Mouse (Mus musculus) c-Kit-negative CD71-positive TER-119-positive erythroid progenitor cells, embryonic 14.5 days (primary cell): ENCODE results near the gene Zkscan17.
A peak's percentile ranks its signal among the peaks of the same experiment; 100 is the strongest.

ENCODE experiments used
- DNase-seq: peaks from one replicate; pipeline ENCODE4 v3.0.0-alpha.2; 2013; ENCODE audit warnings: low read depth, low spot score

Gene Zkscan17

DNA sequence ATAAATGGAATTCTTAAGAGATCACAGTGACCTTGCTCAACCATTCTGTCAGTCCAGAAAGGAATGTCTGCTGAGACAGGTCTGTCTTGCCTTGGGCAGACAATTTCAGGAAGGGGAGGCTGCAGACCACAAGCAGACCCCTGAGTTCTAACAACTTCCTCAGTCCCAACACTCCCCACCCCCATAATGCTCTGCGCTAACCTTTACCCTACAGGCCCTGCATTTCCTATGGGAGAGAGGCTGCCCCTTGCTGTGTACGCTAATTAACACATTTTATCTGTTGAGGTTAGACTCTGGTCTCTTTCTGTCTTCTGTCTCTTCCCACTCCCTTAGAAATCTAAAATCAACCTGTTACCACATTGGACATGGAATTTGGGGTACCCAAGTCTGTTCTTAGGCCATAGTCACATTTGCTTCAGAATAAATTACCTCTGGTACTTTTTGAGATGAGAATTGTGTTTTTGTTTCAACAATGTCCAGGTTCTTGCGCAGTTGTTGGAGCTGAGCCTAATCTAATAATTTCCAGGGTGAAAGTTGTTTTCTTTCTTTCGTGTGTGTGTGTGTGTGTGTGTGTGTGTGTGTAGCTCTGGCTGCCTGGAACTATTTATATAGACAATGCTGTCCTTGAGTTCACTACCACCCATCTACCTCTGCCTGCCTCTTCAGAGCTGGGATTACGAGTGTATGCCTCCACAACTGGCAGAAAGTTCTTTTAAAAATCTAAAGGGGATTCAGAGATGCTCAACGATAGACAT is 6.6 kb downstream of the Zkscan17 start:
- no peak for DNase-seq

DNA sequence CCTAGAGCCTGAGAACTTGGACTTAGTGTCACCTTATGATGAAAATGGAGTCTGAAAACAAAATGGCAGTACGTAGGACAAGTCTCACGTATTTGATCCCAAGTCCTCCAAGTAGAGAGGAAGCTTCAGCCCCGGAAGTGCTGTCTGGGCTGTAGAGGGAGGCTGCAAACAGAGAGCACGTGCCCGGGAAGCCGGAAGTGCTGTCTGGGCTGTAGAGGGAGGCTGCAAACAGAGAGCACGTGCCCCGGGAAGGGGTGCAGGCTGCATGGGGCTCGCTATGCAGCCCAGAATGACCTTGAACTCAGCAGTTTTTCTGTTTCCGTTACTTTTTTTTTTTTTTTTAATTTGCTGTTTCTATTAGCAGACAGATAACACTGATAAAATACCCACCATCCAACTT is 8.3 kb downstream of the Zkscan17 start:
- no peak for DNase-seq

DNA sequence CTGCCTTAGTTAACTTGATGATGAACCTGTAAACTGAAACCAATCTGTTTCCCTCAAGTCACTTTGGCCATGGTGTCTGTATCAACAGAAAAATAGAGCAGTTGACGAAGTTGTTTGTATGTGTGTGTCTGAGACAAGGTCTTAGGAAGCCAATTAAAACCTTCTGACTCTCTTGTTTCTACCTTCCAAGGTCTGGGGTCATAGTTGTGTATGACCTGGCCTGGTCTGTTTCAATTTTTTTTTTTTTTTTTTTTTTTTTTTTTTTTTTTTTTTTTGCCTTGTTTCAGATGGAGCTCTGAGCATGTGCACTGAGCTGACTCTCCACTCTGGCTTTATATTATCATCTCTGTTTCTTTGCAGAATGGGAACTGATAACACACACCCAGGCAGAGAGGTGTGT is 9.1 kb downstream of the Zkscan17 start:
- DNase-seq = no peak

DNA sequence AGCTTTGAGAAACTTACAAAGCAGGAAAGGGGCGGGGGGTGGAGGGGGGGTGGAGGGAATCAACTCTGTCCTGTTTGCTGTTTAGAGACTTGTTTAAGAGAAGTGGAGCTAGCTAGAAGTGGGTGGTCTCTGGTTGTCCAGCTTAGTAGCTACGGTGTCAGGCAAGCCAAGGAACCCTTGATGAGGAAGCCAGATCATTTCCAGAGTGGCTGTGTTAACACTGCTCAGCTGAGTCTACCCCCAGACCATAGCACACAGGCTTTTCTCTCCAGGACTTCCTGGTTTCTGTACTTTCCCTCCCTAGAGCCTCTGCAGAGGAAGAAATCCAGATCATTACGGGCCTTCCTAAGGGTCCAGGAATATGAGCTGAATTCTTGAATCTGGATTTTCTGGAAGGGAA is 11.8 kb downstream of the Zkscan17 start:
- no peak for DNase-seq

DNA sequence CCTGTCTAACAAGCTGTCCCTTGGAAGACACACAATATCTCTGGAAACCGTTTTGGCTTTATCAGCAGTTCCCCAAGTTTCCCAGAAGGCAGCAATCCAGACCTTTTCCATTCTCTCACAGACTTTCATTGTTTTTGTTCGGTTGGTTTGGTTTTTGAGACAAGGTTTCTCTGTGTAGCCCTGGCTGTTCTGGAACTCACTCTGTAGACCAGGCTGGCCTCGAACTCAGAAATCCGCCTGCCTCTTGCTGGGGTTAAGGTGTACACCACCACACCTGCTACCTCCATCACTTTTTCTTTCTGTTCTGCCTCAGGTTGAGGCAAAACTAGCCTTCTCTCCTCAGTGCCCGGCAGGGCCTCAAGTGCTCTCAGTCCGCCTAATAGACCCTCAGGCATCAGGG is 12.2 kb downstream of the Zkscan17 start:
- DNase-seq = no peak

DNA sequence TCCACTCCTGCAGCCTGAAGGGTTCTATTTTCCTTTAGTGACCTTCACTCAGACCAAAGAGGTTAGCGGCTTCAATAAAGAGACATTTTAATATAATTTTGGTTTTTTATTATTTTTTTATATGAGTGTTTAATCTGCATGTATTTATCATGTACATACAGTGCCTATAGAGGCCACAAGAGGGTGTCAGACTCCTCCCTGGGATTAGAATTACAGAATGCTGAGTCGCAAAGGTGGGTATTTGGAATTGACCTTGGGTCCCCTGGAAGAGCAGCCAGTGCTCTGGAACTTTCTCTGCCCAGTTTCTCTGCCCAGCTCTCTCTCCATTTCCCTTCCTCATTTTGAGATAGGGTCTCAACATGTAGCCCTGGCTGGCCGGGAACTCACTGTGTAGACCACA is 13.0 kb downstream of the Zkscan17 start:
- DNase-seq = no peak

DNA sequence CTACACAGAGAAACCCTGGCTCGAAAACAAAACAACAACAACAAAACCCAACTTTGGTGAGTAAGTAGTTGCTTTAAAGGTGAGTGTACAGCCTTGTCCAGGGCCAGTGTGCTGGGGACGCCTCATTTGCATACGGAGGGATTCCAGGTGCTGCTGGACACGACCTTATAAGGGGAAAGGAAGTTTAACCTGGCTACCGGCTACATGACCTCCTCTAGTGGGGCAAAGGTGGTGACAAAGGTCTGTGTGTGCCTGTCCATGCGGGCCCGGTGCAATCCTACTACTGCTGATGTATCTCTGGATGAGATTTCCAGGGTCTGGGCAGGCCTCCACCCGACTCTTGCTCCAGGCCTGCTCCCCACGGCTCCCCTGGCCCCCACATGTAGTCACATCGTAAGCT is 13.8 kb downstream of the Zkscan17 start:
- DNase-seq = no peak

DNA sequence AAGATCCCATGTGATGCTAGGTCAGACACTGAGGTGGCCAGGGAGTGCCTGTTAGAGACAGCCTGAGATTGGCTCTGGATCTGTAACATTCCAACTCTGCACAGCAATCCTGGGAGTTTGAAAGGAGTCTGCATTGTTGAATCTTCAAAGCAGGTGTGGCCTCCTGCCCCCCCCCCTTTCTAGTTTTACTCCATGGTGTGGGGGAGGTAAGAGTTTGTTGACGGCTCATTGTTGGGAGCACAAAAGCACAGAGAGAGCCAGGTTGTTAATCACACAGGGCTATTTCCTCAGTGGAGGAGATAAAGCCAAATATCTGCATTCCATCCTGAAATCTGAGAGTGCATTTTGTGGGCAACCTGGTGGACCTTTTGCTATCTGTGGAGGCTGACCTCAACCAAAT is 15.0 kb downstream of the Zkscan17 start:
- no peak for DNase-seq

DNA sequence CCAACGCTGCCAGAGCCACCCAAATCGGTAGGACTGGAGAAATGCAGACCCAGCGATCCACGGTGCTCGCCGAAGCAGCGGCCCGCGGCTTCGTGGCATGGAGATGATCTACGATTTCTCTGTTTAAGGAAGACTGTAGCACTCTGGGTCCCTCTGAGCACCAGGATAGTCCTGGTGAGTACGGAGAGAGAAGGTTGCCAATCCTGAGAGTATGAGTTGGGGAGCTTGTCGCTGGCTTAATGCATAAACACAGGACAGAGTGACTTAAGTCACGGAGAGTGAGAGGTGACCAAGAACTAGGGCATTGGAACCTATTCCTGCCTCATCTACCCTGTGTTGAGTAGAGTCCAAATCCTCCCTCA is 19.9 kb downstream of the Zkscan17 start:
- DNase-seq = no peak

DNA sequence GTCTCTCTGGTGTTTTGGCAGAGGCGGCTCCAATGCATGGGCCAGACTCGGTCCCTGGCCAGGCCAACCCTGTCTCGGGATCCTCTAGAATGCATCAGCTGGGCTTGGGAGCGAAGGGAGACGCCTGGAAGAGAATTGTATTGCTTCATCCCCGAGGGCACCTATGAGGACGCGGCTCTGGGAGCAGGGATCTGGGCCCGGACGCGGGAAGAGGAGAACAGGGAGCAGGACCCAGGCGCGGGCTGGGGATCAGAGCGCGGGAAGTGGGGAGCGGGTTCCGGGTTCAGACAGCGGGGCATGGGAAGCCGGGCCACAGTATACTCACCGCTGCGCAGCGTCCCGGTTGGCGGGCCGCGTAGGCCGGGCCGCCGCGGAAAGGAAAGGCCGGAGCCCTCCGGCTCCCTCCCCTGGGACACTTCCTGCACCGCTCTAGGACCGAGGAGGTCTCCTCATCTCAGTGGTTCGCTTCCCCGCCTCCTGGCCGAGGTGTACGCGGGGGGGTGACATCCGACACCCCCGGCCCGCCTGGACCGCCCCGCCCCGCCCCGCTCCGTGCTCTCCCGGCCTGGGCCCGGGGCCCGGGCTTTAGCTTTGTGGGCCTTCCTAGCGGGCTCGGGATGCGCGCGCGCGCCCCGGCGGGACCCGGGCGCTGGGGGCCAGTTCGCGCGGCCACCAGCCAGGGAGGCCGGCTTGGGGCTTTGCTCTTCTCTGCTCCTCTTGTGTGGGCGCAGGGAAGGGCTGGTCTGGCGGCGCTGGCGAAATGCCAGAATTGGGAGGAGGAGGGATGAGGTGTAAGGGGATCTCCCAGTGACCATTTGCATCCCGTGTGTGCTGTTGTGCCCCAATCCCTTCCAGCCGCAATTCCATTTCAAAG is 20.5 kb downstream of the Zkscan17 start:
- no peak for DNase-seq

DNA sequence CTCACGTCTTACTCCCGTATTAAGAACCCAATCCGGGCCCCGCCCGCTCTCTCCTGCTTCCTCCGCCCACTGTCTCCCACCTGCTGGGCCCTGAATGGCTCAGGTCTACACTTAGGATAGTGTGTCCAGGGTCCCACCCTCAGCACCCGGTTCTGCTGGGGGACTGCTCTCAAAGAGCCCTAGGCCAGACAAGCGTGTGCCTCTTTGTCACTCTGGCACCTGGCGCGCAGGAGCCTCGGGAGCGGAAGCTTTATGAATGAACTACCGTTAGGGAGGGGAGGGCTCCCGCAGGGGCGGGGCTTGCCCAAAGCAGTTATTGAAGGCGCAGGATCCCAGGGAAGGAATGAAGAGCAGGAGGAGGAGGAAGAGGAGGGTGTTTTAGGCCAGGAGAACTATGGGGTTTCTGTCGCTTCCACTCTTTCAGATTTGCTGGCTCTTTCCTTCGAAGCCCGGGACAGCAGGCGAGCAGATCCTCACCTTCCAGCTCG is 21.2 kb downstream of the Zkscan17 start:
- DNase-seq = no peak

DNA sequence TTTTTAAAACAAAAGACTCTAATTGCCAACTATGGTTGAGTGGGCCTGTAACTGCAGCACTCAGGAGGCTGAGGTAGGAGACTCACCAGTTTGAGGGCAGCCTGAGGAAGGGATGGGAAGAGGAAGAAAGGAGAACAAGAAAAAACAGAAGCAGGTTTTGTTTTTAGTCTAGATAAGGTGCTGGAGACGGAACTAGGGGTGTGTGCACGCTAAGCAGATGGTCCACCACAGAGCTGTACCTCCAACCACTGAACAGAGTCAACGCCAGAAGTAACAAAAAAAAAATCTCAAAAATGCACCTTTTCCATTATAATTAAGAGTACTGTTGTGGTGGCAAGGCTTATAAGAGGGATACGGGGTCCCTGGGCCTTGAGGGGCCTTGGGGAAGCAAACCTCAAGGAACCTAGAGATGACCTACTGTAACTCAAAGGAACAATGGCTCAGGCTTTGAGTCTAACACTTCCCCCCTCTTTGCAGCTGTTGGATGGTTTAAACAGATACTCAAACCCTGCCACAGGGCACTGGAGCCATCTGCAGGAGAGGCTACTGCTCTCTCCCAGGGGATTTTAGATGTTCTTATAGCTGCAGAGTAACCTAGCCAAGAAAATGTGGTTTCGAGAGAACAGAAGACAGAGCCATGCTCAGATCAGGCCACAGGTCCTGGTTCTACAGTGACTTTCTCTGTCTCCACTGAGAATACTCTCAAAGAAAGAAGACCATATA is 24.4 kb downstream of the Zkscan17 start:
- no peak for DNase-seq

DNA sequence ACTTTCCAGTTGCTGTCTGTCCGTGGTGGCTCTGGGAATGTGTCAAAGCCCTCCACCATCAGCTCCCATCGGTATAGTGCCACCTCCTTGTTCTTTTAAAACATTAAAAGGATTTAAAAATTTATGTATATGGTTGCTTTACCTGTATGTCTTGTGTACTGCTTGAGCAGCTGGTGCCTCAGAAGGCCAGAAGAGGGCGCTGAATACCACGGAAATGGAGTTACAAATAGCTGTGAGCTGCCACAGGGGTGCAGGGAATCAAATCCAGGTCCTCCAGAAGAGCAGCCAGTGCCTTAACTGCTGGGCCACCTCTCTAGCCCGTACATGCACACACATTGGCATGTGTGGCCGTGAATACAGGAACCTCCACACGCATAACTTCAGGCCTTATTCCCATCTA is 28.8 kb downstream of the Zkscan17 start:
- no peak for DNase-seq

DNA sequence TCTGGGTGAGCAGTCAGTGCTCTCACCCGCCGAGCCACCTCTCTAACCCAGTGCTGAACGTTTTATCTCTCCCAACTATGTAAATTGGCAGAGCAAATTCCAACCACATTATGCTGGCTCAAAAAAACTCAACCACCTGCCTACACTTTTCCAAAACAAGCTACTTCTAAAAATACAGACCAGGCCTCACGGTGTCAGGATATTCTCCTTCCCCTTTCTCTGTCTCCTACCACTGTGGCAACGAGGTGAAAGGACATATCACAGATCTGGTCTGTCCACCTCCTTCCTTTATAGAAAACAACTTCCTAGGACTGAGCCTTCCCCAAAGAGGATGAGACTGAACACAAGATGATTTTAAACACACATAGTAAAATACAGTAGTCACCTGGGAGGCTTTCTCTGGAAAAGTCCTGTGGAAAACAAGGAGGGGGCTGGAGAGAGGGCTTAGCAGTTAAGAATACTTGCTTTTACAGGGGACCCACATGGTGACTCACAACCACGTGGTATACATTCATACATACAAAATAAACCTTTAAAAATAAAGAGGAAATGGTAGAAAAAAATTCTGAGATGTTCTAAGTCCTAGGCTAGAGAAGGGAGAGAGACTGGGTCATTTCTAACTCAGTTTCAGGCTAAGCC is 29.8 kb downstream of the Zkscan17 start:
- DNase-seq = no peak

DNA sequence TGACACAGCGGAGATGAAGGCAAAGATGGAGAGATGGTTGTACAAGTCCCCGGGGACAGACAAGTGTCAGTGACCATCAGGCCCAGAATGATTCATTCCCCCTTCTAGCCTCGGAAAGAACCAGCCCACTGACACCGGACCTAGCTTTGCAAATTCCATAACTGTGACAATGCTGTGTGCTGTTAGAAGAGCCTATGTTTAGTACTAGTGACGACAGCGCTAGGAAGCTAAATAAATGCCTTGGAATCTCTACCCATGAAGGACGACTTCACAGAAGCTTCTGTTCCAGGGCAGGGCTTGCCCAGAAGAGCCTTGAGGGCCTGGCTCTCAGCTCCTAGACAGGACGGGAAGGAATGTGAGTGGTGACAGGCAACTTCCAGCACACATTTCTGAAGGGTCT is 40.3 kb downstream of the Zkscan17 start:
- DNase-seq = no peak

DNA sequence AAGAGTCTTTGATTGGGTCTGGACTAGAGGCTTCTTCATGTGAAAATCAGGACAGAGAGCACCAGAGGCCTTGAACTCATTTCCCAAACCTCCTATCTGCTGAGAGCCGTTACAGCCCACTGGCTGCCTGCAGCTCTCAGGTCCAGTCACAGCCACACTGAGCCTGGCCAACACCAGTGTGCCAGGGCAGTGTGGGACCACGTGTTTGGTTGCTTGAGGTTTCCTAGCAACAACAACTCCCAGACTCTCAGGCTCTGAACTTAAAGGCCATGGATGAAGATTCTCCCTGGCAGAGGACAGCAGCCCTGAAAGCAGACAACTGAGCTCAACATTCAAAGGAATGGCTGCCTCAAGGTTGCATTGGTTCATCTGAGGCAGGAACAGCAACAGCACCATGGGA is 40.9 kb downstream of the Zkscan17 start:
- DNase-seq = no peak

DNA sequence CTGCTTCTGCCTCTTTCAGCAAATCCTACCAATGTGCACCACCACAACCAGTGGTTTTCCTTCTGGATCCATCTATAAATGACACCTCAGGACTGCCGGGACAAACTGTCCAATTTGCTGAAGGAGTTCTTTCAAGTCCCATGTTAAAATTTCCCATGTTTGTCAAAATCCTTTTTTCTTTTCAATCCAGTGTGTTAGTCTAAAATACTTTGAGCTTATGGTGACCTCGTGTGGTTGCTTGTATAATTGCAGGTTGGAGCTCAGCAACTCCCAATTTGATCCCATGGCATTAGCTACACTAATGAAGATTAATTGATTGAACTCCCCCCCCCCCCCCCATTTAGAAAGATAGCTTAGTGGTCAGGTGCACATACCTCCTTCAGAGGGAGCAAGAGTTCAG is 43.3 kb downstream of the Zkscan17 start:
- peak; percentile 26 for DNase-seq

DNA sequence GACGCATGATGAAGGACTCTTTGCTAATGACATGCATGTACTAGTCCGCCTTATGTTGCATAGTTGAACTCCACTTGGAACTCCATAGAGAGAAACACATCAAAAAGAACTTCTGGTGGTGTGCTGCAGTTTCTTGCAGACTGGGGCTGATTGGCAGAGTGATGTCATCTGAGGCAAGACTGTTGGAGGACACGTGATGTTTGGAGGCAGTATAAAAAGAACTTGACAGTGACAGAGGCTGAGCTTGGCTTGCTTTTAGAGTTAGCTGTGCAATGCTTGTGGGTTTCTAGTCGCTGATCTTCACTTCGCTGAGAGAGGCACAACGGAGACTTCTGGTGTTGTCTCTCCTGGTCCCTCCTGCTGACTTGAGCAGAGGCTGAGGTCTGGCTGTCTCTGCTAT is 49.3 kb downstream of the Zkscan17 start:
- no peak for DNase-seq

DNA sequence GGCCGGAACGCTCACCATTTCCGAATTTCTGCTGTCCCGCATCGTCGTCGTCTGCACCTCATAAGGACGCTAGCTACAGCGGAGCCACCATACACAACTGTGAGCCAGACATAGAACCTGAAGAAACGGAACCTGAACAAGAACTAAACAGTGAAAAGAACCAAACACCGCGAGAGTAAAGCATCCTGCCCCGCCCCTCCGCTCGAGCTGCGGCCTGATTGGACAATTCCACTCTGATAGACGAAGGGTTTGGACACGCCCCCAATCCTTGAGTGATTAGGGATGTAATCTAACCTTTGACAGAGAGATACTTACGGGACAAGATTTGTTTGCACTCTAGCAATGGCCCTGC is 54.2 kb downstream of the Zkscan17 start, which contains the start of gene Zfp867:
Gene Zfp867, minus strand, starts transcription at position 149 of the 352 bp plus-strand sequence.
- peak; percentile 61 for DNase-seq

DNA sequence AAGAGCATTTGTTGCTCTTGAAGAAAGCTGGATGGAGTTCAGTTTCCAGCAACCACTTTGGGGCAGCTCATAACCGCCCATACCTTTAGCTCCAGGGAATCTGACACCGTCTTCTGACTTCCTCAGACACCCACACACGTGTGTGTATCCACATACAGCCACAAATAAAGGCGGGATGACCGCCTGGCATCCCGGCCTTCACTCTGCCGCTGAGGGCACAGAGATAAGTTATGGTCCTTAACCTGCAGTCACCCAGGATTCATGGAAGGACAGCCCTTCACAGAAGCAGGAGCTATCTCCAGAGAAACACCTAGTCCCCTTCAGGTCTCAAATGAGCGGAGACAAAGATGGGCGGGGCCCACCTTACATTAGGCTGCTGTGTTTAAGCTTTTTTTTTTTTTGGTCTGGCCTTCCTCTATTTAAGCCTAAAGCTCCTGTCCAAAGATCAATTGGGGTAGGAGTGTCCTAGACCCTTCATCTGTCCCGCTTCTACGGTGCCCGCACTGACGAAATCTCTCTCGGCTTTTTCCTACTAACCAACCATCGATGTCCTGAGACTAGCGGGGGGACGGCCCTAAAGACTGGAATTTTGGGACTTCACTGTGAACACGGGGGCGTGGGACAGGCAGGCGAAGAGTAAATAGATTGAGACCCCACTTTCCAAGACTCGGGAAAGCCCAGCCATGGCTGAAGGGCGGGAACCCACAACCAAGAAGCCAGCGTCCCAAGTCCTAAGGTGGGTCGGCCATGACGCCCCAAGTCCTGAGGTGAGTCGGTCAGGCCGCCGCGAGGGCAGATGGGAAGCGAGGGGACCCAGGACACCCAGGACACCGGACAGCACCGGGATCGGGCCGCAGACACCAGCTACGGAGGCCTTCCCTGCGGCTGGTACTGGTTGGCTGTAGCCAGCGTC is 54.9 kb downstream of the Zkscan17 start:
- DNase-seq = no peak

DNA sequence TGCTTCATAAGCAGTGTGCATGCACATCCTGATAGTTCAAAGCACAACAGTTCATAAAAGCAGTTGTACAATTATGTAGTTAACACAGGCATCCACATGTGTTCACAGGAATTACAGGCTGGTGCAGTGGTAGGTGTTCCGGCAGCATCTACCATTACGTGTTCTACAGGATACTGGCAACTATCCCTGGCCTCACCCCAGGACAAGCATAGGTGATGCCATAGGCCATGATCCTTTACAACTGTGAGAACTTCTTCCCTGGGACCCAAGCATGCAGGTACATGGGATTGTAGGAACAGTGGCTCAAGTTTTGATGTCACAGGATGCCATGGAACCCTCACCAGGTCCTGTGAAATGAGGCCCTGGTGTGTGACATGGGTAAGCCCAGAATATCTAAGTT is 66.1 kb downstream of the Zkscan17 start:
- no peak for DNase-seq
